Mouse (Mus musculus) liver, embryonic 15.5 days (tissue): ENCODE results near the gene Tpm3-rs7. TPM values are rescaled to one million over a fixed set of nuclear protein-coding genes. Genes with fewer than 3 reads are reported as not detected.
"Not testable (repeated sequence)": the region's sequence is repeated elsewhere in the genome, so short reads cannot be mapped to it uniquely, and the experiment has no call there.

Experiments
- ATAC-seq: fragments of 200-750 bp; cut with Nextera tagmentation; 2 replicates; pipeline ENCODE4 v1.8.0; 2017; ENCODE audit warnings: moderate number of reproducible peaks, mild to moderate bottlenecking, moderate library complexity; ENCODE audit not compliant: insufficient read depth
- H3K27ac ChIP-seq: fragments of 300-500 bp; sonication (generic); replicated peaks from 2 replicates; pipeline ENCODE4 v1.5.1; 2015; ENCODE audit warnings: mild to moderate bottlenecking, inconsistent platforms
- H3K27me3 ChIP-seq: fragments of 300-500 bp; sonication (generic); 2 replicates; pipeline ENCODE4 v1.6.1; 2015; ENCODE audit warnings: mild to moderate bottlenecking, inconsistent platforms
- H3K36me3 ChIP-seq: fragments of 300-500 bp; sonication (generic); replicated peaks from 2 replicates; pipeline ENCODE4 v1.6.1; 2015; ENCODE audit warnings: moderate library complexity, mild to moderate bottlenecking, inconsistent platforms
- H3K4me1 ChIP-seq: fragments of 300-500 bp; sonication (generic); replicated peaks from 2 replicates; pipeline ENCODE4 v1.6.1; 2015; ENCODE audit warnings: inconsistent platforms
- H3K4me2 ChIP-seq: fragments of 300-500 bp; sonication (generic); 2 replicates; pipeline ENCODE4 v1.6.1; 2015; ENCODE audit warnings: moderate library complexity, mild to moderate bottlenecking, inconsistent platforms
- H3K4me3 ChIP-seq: fragments of 300-500 bp; sonication (generic); replicated peaks from 2 replicates; pipeline ENCODE4 v1.5.1; 2015; ENCODE audit warnings: mild to moderate bottlenecking, inconsistent platforms
- H3K9ac ChIP-seq: fragments of 300-500 bp; sonication (generic); 2 replicates; pipeline ENCODE4 v1.6.1; 2015; ENCODE audit warnings: moderate library complexity, mild to moderate bottlenecking, inconsistent platforms
- H3K9me3 ChIP-seq: fragments of 300-500 bp; sonication (generic); replicated peaks from 2 replicates; pipeline ENCODE4 v1.6.1; 2016; ENCODE audit warnings: inconsistent platforms
- WGBS: fragments of 180-500 bp; shearing (Covaris S2); methylation state at CpG from one replicate; pipeline ENCODE4 v1.1.7; 2015; ENCODE audit warnings: mixed read lengths; ENCODE audit not compliant: insufficient replicate concordance; 5-methylcytosine and 5-hydroxymethylcytosine counted together
- polyA plus RNA-seq: library from polyadenylated mRNA; unstranded; fragments of >200 nt; fragmentation: Nextera tagmentation; extraction: Ambion mirVana; gene quantifications from 2 replicates; pipeline ENCODE4 v1.2.1, GENCODE M21; 2015

The Tpm3-rs7 gene
- polyA plus RNA-seq: 1.9 and 2.8 TPM in 2 replicates

DNA sequence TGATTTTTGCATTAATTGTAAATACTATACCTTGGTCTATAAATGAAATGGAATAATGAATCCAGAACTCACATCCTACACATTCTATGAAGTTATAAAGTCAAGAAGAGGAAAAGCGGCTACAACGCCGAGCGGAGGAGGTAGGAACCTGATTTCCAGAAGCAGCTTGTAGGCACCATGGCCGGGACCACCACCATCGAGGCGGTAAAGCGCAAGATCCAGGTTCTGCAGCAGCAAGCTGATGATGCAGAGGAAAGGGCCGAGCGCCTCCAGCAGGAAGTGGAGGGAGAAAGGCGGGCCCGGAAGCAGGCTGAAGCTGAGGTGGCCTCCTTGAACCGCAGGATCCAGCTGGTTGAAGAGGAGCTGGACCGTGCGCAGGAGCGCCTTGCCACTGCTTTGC is at the start of gene Tpm3-rs7:
Tpm3-rs7 (plus strand) TSS at position 110 of the 400 bp plus-strand sequence.
- not testable (repeated sequence) for H3K9me3 ChIP-seq, H3K4me2 ChIP-seq, H3K27me3 ChIP-seq, H3K4me3 ChIP-seq, ATAC-seq, H3K27ac ChIP-seq, H3K4me1 ChIP-seq, H3K36me3 ChIP-seq, H3K9ac ChIP-seq
- WGBS: 73% methylated on average over 16 of the region's 16 CpGs

DNA sequence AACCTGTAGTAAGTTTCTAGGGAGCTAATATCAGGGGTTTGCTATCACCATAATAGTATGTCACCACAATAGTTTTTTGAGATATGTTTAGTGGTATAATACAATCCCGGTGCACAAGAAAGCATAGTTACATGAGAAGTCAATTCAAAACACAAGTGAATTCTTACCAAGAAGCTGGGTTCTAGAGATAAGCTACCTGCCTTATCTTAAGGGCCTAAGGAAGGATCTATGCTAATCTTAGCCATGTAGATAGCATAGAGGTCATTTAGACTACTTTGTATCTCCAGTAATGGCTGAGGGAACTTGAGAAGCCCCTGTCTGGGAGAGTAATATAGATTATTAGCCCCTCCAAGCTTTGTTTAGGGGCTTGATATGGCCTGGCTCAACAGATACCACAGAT is 2.6 kb downstream of the Tpm3-rs7 start:
- no peaks in the 10 kb centered on the region for H3K9me3 ChIP-seq
- H3K4me2 ChIP-seq: no peak overlapping the region
- ATAC-seq: no peak
- 68% methylated on average over 1 of the region's 1 CpGs for WGBS
- H3K27me3 ChIP-seq: no peaks in the 10 kb centered on the region
- H3K36me3 ChIP-seq: no peaks in the 10 kb centered on the region
- no peaks in the 10 kb centered on the region for H3K4me1 ChIP-seq
- no peak overlapping the region for H3K9ac ChIP-seq
- H3K4me3 ChIP-seq: no peak overlapping the region
- no peak overlapping the region for H3K27ac ChIP-seq

DNA sequence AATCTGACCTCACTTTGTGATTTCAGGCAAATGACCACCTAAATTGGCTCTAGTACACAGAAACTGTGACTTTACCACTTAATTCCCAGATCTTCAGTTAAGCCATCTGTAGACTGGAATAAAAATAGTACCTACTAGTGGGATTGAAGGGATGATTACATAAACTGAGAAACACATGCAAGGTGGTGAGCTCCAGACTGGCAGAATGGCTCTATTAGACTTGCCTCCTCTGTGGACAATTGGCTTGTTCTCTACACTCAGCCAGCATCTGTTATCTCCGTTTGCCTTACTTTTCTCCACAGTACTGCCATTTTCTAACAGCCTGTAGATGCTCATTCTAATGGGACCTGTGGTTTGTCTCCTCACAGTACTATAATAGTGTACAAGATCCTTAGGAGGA is 49.0 kb downstream of the Tpm3-rs7 start:
- no peak overlapping the region for H3K4me3 ChIP-seq
- H3K4me2 ChIP-seq: no peak overlapping the region
- ATAC-seq: no peak

More for the DNA sequence above, 49.0 kb downstream of the Tpm3-rs7 start:
- Histone ChIP-seq H3K4me1 (no peaks in the 10 kb centered on the region), H3K9ac (no peak overlapping the region), H3K36me3 (no peaks in the 10 kb centered on the region), H3K9me3 (no peaks in the 10 kb centered on the region), H3K27me3 (no peaks in the 10 kb centered on the region), H3K27ac (no peak overlapping the region)
- WGBS: 31% methylated on average over 1 of the region's 1 CpGs
